Mouse (Mus musculus): ENCODE measurements around the gene Srrm4.

Srrm4 gene

DNA sequence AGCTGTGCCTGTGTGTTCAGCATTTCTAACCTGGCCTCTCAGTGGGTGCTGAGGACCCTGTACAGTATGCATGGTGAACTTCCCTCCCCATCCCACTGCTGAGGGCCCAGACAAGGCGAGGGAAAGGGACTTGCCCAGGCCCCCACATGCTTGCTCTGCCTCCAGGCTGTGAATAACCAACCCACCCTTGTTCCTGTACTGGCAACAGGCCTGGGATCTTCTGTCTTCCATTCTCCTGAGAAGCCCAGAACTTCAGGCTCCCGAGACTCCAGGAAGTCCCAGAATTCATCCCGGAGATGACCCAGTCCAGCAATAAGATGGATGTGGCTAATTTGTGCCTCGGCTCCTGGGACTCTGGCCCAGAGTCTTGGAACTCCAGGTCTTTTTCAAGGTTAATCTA is 105.5 kb downstream of the Srrm4 start:
- DNase-seq = no peak

DNA sequence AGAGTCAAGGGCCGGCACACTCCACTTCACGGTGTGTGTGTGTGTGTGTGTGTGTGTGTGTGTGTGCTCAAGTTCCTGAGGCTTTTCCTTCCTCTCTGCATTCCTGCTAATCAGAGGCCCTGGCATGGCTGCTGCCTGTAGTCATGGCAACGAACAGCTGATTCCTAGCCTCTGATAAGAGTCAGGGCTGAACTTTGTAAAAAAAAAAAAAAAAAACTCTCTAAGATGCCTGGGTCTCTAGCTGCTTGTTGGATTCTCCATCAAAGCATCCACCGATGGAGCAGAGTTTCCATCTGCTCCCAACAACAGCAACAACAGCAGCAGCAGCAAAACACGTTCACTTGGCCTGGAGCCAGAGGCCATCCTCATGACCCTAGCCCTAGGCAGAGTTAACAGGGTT is 106.5 kb downstream of the Srrm4 start:
- DNase-seq = no peak

DNA sequence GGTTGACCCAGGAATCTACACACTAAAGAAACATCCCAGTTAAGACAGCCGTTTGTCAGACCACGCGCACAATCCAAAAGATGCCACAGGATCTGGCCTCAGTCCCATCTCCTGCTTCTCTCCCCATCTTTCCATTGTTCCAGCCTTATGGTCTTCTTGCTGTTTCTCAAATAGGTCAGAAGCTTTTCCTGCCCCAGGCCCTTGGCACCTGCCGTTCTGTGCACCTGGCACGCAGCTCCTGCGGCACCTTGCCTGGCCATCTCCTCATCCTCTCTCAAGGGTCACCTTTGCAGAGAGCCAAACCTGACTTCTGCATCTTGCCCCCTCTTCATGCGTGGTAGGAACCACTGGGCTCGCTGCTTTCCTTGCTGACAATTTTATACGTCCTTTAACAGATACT is 107.4 kb downstream of the Srrm4 start:
- DNase-seq = no peak

- DNase-seq = no peak
These were observed 112.8 kb downstream of the Srrm4 start for GRCm38 (mm10) chr5:116478607-116479371.

- DNase-seq = no peak
These were observed 115.6 kb downstream of the Srrm4 start for GRCm38 (mm10) chr5:116476006-116476405.

DNA sequence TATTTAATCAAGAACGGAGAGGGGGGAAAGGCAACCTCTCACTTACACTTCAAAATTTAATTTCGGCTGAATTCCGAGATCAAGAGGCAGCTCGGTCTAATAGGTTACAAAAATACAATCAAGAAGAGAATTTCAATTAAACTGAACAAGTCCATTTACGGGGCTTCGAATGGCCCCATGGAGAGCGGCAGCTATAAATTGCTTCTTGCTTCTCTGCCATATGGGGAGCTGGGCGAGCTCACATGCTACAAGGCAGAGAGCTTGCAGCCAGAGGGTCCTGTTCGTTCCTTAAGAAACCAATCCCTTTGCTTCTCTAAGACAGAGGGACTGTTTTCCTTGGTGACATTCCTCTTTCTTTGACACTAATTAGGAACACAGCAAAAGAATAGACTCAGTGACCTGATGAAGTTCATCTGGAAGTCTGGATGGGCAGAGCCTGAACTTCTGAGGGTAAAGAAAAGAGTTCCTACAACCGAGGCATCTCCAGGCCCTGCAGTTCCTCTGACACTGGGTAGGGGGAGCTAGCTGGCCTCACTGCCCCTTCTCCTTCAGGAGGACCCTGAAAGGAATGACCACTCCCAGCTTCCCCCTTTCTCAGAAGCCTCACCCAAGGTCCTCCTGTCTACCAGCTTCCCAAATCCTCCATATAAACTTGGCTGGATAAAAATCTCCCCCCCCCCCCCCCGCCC is 130.1 kb downstream of the Srrm4 start:
- DNase-seq = no peak

DNA sequence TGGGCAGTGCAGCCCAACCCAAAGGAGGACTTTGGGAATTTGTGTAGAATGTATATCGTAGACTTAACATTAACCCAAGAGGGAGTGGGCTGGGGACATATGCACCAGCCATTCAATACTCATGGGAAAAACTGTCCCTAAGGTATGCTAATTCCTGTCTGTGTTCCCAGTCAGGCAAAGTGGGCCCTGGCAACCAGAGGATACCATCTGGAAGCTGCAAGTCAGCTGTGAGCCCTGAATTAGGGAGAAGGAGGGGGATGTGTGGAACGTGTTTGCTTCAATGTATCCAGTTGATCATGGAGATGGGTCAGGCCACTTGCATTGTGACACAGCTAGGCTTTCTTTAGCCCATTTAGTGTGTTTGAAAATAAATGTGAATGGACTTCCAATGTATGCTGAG is 131.6 kb downstream of the Srrm4 start:
- peak; percentile 46 for DNase-seq

GRCm38 (mm10) chr5:116457791-116458190 is 133.8 kb downstream of the Srrm4 start:
- no peak for DNase-seq

DNA sequence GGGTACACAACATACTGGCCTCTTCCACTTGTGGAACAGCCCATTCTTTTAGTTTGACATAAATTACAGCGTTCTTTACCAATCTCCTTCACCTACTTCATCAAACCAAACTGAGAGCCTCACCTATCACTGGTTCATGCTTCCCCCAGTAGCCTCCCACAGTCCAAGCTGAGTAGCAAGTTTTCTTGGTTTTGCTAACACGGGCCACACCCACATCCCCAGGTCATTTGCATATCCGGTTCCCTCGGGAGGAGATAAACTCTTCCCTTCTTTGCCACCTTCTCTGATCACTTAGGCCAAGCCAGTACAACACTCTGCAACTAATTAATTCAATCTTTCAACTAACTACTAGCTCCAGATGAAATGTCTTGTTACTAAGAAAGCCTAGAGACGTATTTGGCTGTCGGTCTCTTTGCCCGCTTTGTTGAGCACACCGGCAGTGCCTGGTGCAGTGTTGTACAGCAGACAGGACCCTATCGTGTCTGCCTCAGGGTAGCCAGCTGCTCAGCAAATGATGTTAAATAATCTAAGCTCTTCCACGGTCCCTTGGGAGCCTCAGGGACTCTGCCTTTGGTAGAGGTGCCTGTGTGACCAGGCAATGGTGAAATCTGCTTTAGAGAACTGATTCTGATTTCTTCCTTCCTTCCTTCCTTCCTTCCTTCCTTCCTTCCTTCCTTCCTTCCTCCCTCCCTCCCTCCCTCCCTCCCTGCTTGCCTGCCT is 134.7 kb downstream of the Srrm4 start:
- no peak for DNase-seq

DNA sequence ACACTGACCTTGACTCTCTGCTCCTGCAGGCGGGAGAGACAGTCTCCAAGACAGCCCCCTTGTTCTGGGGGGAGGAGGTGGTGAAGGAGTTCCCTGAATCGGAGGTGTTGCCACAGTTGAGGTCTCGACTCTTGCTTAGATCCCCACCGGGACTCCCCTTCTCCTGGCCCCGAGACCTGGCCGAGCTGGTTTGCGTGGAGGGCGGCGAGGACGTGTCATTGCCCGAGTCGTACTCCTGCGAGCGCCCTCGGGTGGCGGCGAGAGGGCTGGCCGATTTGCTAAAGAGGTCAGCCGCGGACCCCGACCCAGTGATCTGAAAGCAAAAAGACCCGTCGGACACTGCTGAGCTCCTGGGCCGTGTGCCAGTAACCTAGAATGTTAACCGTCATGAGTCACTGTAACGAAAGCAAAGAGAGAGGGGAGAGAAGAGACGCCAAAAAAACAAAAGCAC is 138.2 kb downstream of the Srrm4 start:
- peak; percentile 30 for DNase-seq

DNA sequence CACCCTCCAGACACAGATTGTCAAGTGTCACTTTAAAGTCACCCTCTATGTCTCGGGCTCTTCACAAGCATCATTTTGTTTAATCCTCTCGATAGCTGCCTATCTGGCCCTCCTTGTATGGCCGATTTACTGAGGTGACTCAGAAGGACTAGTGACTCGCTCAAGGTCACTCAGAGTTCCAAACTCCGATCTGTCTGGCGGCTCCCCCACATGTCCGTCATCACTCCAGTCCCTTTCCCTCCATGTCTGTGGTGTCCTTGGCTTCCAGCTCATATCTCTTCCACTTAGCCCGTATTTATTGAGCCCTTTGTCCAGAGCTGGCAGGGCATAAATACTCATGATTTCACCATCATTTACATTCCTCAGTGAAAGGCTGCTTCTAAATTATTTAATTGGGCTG is 140.7 kb downstream of the Srrm4 start:
- no peak for DNase-seq

DNA sequence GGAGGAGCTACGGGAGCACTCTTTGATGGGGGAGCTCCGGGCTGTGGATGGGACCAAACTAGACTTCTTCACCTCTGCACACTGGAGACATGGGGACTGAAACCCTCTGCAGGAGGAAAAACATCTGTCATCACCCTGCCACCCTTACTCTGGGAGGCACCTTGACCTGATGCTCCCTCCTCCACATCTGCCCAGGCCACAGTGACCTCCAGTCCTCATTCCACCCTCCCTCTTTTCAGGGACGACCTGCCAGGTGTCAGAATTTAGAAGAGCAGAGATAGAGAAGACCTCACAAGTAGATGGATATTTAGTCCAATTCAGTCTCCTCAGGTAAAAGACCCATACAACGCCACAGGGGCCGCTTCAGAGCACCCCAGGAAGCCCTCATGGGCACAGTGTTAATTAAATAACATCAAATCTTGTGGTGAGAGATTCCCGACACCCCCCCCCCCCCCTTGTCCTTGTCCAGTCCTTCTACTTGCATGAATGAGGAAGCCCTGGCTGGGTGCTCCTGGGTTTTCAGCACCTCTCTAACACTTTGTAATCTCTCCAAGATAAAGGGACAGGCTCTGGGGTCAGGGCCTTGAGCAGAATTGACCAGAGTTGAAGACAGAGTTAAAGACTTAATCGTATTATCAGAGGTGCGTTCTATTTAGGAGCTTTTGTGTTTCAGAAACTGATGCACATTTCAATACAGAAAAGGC is 141.9 kb downstream of the Srrm4 start:
- no peak for DNase-seq

GRCm38 (mm10) chr5:116448409-116449191 is 143.0 kb downstream of the Srrm4 start:
- DNase-seq = no peak

- DNase-seq = no peak
These were observed 143.7 kb downstream of the Srrm4 start for GRCm38 (mm10) chr5:116447821-116448350.

DNA sequence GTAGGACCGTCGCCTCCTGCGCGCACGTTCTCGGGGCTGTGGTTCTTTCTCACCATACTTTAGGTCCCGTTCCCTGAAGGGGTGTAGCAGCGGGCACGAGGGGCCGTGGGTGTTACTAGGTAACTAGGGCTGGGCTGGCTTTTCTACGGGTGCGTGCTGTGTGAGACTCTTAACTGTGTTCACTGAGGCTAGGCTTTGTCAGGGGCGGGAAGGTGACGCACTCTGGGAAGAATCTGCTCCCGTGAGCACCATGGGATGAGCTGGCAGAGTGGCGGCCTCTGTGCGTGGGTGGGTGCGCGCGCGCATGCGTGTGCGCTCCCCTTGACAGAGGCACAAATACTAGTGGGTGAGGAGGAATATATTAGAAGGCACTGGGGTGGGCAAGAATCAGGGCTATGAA is 145.1 kb downstream of the Srrm4 start:
- DNase-seq = peak; percentile 77

DNA sequence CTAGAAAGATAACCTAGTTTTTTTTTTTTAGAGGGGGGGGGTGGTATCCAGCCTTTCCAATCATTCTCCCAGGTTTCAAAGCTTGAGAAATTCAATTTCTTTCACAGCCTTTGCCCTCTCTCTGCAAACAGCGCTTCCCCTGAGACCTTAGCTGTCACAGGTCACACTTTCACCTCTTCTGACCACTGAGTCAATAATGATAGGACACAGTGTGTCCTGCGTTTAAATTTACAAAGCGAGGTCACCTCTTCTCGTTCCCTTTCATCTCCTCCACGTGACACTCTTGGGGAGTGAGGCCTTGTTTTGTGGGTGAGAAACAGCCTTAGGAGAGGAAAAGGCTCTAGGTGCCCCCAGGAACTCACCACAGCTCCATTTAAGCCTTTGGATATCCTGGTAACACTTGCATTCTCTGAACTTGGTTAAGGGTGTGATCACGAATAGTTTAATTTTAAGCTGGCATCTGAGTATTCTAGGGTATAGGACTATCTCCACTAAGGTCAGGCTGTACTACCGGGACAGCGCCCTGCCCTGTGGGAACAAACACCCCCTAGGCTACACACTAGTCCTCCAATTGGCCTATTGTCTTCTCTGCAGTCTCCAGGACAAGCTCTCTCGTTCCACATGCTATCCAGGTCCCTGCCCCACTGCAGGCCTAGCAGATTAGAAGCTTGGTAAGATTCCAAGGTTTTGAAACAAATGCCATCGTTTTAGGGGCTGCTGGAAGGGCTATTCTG is 145.8 kb downstream of the Srrm4 start:
- DNase-seq = no peak

GRCm38 (mm10) chr5:116444517-116444916 is 147.1 kb downstream of the Srrm4 start:
- no peak for DNase-seq

DNA sequence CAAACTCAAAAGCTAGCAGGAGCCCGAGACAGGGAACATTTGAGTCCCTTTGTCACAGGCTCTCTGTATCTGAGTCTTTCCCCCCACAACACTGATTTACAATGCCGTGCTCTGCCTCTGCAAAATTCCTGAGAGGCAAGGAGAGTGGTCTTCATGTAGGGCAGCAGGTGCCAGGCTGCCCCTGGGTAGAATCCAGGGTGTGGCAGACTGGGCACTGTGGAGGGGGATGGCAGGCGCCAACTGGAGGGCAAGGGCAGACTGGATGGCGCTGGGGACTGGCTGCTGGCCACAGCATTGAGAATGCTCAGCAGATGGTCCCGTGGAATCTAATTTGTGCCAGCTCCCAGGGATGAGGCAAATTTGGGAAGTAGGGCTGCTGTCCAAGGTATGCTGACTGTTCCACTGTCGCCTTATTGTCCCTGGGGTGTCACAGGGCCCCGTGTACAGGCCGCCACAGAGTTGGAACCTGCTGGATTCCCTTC is 148.1 kb downstream of the Srrm4 start:
- DNase-seq = peak; percentile 70

DNA sequence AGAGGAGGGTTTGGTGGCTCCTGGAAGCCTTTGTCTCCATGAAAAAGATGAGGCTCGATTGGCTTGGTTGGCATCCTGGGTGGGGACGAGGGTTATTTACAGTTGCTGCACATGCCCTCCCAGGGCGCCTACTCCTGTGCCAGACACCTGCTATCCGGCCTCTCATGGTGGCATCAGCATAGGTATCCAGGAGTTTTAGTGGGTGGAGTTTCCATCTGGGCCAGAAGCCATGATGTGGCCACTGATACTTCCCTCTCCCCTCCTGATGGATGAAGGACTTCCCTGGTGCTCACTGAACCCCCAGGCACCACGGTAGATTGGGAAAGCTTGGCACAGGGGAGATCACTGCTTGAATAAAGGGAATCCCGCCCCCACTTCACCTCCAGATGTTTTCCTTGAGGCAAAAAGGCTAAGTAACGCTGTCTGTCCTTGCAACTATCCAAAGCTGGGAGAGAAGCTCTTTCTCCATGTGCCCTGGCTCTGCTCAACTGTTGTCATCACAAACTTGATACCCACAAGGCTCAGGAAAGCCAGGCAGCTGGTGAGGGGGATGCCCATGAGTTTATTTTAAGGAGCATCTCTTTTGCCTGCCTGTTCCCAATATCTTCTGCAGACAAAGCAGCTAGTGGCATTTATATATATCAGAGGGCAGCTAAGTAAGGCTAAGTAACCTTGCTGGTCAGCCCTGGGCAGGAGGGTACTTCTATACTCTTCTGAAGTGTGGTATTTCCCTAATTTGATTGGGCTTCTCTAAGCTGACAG is 148.7 kb downstream of the Srrm4 start:
- peak; percentile 79 for DNase-seq

DNA sequence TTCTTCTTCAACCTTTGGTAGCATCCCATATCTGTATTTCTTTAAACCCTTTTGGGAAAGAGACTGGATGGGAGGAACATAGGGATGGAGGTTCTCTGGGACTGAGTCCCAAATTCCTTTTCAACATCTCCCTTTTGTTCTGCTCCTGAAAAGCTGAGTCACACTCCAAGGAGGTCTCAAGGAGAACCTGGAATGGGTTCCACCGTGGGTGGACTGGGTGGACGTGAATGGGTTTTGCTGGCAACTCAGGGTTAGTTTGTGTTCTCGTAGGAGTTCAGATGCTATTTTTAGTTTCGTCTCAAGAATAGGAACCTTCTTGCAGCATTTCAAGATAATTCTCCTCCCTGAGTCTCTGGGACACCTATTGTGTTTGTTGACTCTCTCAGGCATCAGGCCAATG is 151.4 kb downstream of the Srrm4 start:
- peak; percentile 81 for DNase-seq
